Comparison of ENCODE assay signal across 25 mouse cellular contexts in genomic region chr5:132908220-132908619, GRCm38 (mm10).
DNase-seq lines count a peak whose midpoint lies in the region; ATAC-seq and TF ChIP-seq lines count a peak whose summit lies in the region.
"Had no signal": no experiment of that assay in that cellular context is flagged by ENCODE, and none has a peak within 500 bp of the region (broad histone marks: within the 10 kb centered on the region; RNA-seq: fewer than 3 reads in every experiment).

No protein-coding gene starts in this region.

- H3K36me3 ChIP-seq in hindbrain, postnatal 0 days (ENCODE audit: insufficient read depth, low read length) = no peaks in the 10 kb centered on the region
- H3K36me3 ChIP-seq in hindbrain, embryonic 14.5 days (replicated peaks; ENCODE audit: control insufficient read depth, insufficient read depth) = no peaks in the 10 kb centered on the region
- H3K36me3 ChIP-seq: embryonic facial prominence, embryonic 10.5 days; embryonic facial prominence, embryonic 13.5 days; forebrain, embryonic 12.5 days; hindbrain, embryonic 12.5 days had no signal

- WGBS in hindbrain, postnatal 0 days = 71% methylated on average over 8 of the region's 8 CpGs
- 79% methylated on average over 8 of the region's 8 CpGs for WGBS in hindbrain, embryonic 14.5 days

- no peak for ATAC-seq in hindbrain, postnatal 0 days
- no peak for ATAC-seq in hindbrain, embryonic 14.5 days (ENCODE audit: low FRiP score)
- ATAC-seq: CD4-positive, CD25-positive, alpha-beta regulatory T cell, adult 4 months; forebrain, postnatal 0 days; hindbrain, embryonic 16.5 days; inflammation-experienced regulatory T-cells, adult 6 months; intestine, embryonic 16.5 days had no signal

- DNase-seq in cerebellum, postnatal 25 days = peak; percentile 28 to 29
- DNase-seq in cerebellum, adult 11-12 months = no peak
- DNase-seq in hindbrain, postnatal 0 days (ENCODE audit: low spot score) = peak; percentile 29
- DNase-seq in hindbrain, embryonic 14.5 days (ENCODE audit: low spot score) = no peak
- peak; percentile 56 for DNase-seq in brain, embryonic 14.5 days (ENCODE audit: low read depth)
- DNase-seq in forelimb bud, embryonic 11.5 days (ENCODE audit: low read depth, low spot score) = peak; percentile 5
- DNase-seq: adrenal gland, adult 2 months; adrenal gland, postnatal 14 days; cerebellum, adult 8-10 months; cerebellum, postnatal 36 days; embryo, embryonic 11 days; forebrain, postnatal 0 days; gastrocnemius, postnatal 25 days; heart, adult 2 months; kidney, adult 2 months had no signal

- H3K27ac ChIP-seq in hindbrain, postnatal 0 days = no peak overlapping the region
- no peak overlapping the region for H3K27ac ChIP-seq in hindbrain, embryonic 14.5 days
- H3K27ac ChIP-seq: embryonic facial prominence, embryonic 10.5 days; embryonic facial prominence, embryonic 13.5 days; forebrain, embryonic 12.5 days; heart, adult 2 months; hindbrain, embryonic 12.5 days had no signal

- H3K9ac ChIP-seq in hindbrain, postnatal 0 days (replicated peaks; ENCODE audit: low read length) = no peak overlapping the region
- no peak overlapping the region for H3K9ac ChIP-seq in hindbrain, embryonic 14.5 days
- H3K9ac ChIP-seq: embryonic facial prominence, embryonic 13.5 days; forebrain, embryonic 12.5 days; forebrain, postnatal 0 days; hindbrain, embryonic 12.5 days had no signal

- no peak overlapping the region for H3K4me3 ChIP-seq in hindbrain, postnatal 0 days (ENCODE audit: low read length)
- no peak overlapping the region for H3K4me3 ChIP-seq in hindbrain, embryonic 14.5 days (replicated peaks; ENCODE audit: low read length)
- H3K4me3 ChIP-seq: embryonic facial prominence, embryonic 10.5 days; embryonic facial prominence, embryonic 13.5 days; erythroblast, embryonic 14.5 days; forebrain, embryonic 12.5 days; heart, adult 2 months; hindbrain, embryonic 12.5 days had no signal

- H3K4me2 ChIP-seq in hindbrain, postnatal 0 days (ENCODE audit: low read depth, low read length) = no peak overlapping the region
- no peak overlapping the region for H3K4me2 ChIP-seq in hindbrain, embryonic 14.5 days (replicated peaks)
- H3K4me2 ChIP-seq: embryonic facial prominence, embryonic 13.5 days; forebrain, embryonic 12.5 days; heart, embryonic 11.5 days; hindbrain, embryonic 12.5 days had no signal

- TF ChIP-seq CTCF in hindbrain, postnatal 0 days (IDR thresholded peaks at IDR 0.05; ENCODE audit: low read depth) = no peak
- no peak for TF ChIP-seq CTCF in brain, embryonic 14.5 days (IDR thresholded peaks at IDR 0.05; ENCODE audit: borderline replicate concordance, extremely low read depth, insufficient read depth, insufficient read length)

- no peak for TF ChIP-seq POLR2A in brain, embryonic 14.5 days (IDR thresholded peaks at IDR 0.05; ENCODE audit: borderline replicate concordance, extremely low read depth, insufficient read depth, insufficient read length, poor library complexity, severe bottlenecking)

- H3K9me3 ChIP-seq in hindbrain, postnatal 0 days (ENCODE audit: low read length) = no peaks in the 10 kb centered on the region
- no peaks in the 10 kb centered on the region for H3K9me3 ChIP-seq in hindbrain, embryonic 14.5 days (ENCODE audit: control insufficient read depth, low read length)
- H3K9me3 ChIP-seq: embryonic facial prominence, embryonic 10.5 days; embryonic facial prominence, embryonic 13.5 days; forebrain, embryonic 12.5 days; hindbrain, embryonic 12.5 days had no signal

- H3K27me3 ChIP-seq in hindbrain, postnatal 0 days (ENCODE audit: insufficient read depth, low read length) = no peaks in the 10 kb centered on the region
- H3K27me3 ChIP-seq in hindbrain, embryonic 14.5 days (ENCODE audit: control insufficient read depth, insufficient read depth, low read length) = no peaks in the 10 kb centered on the region
- H3K27me3 ChIP-seq: embryonic facial prominence, embryonic 13.5 days; forebrain, embryonic 12.5 days; hindbrain, embryonic 12.5 days had no signal

- 0 out of 2 replicates have a peak, but pooled peaks cover 3% of the 10 kb centered on the region for H3K4me1 ChIP-seq in hindbrain, postnatal 0 days (ENCODE audit: insufficient read depth, low read length)
- no peaks in the 10 kb centered on the region for H3K4me1 ChIP-seq in hindbrain, embryonic 14.5 days (replicated peaks; ENCODE audit: control insufficient read depth, insufficient read depth, low read length)
- H3K4me1 ChIP-seq: embryonic facial prominence, embryonic 10.5 days; hindbrain, embryonic 12.5 days had no signal

Comparison
In these comparisons a context has a peak if more than half of its experiments do, and no peak if none do; other contexts are left out.
1. DNase-seq: peak in cerebellum, postnatal 25 days (2 of 2), hindbrain, postnatal 0 days (single experiment), brain, embryonic 14.5 days (single experiment) and forelimb bud, embryonic 11.5 days (single experiment); none in cerebellum, adult 11-12 months (single experiment) and hindbrain, embryonic 14.5 days (single experiment).